Mouse (Mus musculus): Measurements from ENCODE around the gene Mcur1.

DNA sequence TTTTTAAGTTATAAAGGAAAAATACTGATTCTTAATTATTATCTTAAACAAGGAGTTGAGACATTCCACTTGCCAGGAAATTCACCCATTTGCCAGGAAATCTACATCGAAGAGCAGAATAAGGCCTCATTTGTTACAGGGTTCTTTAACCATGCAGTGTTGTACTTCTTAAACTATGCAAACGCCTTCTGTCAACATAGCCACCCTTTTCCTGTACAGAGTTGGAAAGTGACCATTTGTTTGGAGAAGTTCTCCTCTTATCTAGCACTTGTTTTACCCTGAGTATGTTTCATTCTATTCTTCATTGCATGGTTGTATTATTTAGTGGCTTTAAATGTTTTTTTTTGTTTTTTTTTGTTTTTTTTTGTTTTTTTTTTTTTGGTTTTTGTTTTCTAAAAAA is 14.0 kb upstream of the Mcur1 start:
- no peak for TF ChIP-seq POLR2A (IDR thresholded peaks at IDR 0.05; ENCODE audit: insufficient read depth, low read depth, low read length)
- TF ChIP-seq CTCF (IDR thresholded peaks at IDR 0.05), result no peak
- TF ChIP-seq EP300 (IDR thresholded peaks at IDR 0.05; ENCODE audit: insufficient read depth, low read depth, low read length), result no peak

All from heart, adult 2 months (tissue).